Mouse (Mus musculus): Measurements from ENCODE around the gene Sncb. TPM values are rescaled to one million over a fixed set of nuclear protein-coding genes. Genes with fewer than 3 reads are reported as not detected.

Gene Sncb
- total and polyA plus RNA-seq, 2 experiments from 2014 or later: not detected

- H3K4me1 ChIP-seq (ENCODE audit: control insufficient read depth, insufficient read depth): no peaks in the 10 kb centered on the region; the same call in 1 of the 2 replicates
- no peak overlapping the region for H3K4me3 ChIP-seq (ENCODE audit: low read depth, low read length)
- no peaks in the 10 kb centered on the region for H3K36me3 ChIP-seq (replicated peaks; ENCODE audit: control insufficient read depth, insufficient read depth, low read length)
- no peak overlapping the region for H3K27ac ChIP-seq (ENCODE audit: low read depth)
- no peak overlapping the region for H3K4me2 ChIP-seq (ENCODE audit: low read depth, low read length)
- no peak overlapping the region for H3K9ac ChIP-seq (replicated peaks; ENCODE audit: low read depth, low read length)
- DNase-seq (ENCODE audit: low spot score) (no peak), ATAC-seq (ENCODE audit: insufficient read depth, low read depth) (no peak)
- H3K9me3 ChIP-seq (replicated peaks; ENCODE audit: control insufficient read depth, low read length): no peaks in the 10 kb centered on the region
- H3K27me3 ChIP-seq (ENCODE audit: control insufficient read depth, insufficient read depth, low read length): peaks cover 71% of the 10 kb centered on the region
- TF ChIP-seq EP300 (IDR thresholded peaks at IDR 0.05; ENCODE audit: low read depth) (no peak), CTCF (IDR thresholded peaks at IDR 0.05; ENCODE audit: low read depth) (no peak)
- WGBS: 45% methylated on average over 8 of the region's 8 CpGs
These were observed 6.1 kb downstream of the Sncb start for GRCm38 (mm10) chr13:54760164-54760795.

- H3K27me3 ChIP-seq (ENCODE audit: control insufficient read depth, insufficient read depth, low read length): peaks cover 66% of the 10 kb centered on the region
- 8% methylated on average over 7 of the region's 7 CpGs for WGBS
These were observed 6.9 kb downstream of the Sncb start for GRCm38 (mm10) chr13:54759496-54759895.

GRCm38 (mm10) chr13:54758756-54759470 is 7.5 kb downstream of the Sncb start:
- H3K36me3 ChIP-seq (replicated peaks; ENCODE audit: control insufficient read depth, insufficient read depth, low read length): no peaks in the 10 kb centered on the region
- no peak overlapping the region for H3K27ac ChIP-seq (ENCODE audit: low read depth)
- H3K4me3 ChIP-seq (ENCODE audit: low read depth, low read length): no peak overlapping the region
- H3K4me2 ChIP-seq (ENCODE audit: low read depth, low read length): no peak overlapping the region; the same call in 1 of the 2 replicates
- H3K9me3 ChIP-seq (replicated peaks; ENCODE audit: control insufficient read depth, low read length): no peaks in the 10 kb centered on the region
- H3K27me3 ChIP-seq (ENCODE audit: control insufficient read depth, insufficient read depth, low read length): peaks cover 61% of the 10 kb centered on the region
- no peak for TF ChIP-seq CTCF (IDR thresholded peaks at IDR 0.05; ENCODE audit: low read depth)
- DNase-seq (ENCODE audit: low spot score): no peak
- H3K9ac ChIP-seq (replicated peaks; ENCODE audit: low read depth, low read length): no peak overlapping the region
- peak; percentile 8; the same call in 1 of the 2 replicates for ATAC-seq (ENCODE audit: insufficient read depth, low read depth)
- H3K4me1 ChIP-seq (ENCODE audit: control insufficient read depth, insufficient read depth): no peaks in the 10 kb centered on the region; the same call in 1 of the 2 replicates
- 3% methylated on average over 29 of the region's 29 CpGs for WGBS

More at GRCm38 (mm10) chr13:54759496-54759895, 6.9 kb downstream of the Sncb start:
- Histone ChIP-seq H3K9me3 (replicated peaks; ENCODE audit: control insufficient read depth, low read length) (no peaks in the 10 kb centered on the region), H3K4me3 (ENCODE audit: low read depth, low read length) (no peak overlapping the region), H3K27ac (ENCODE audit: low read depth) (no peak overlapping the region), H3K4me1 (ENCODE audit: control insufficient read depth, insufficient read depth) (no peaks in the 10 kb centered on the region; the same call in 1 of the 2 replicates), H3K4me2 (ENCODE audit: low read depth, low read length) (no peak overlapping the region), H3K36me3 (replicated peaks; ENCODE audit: control insufficient read depth, insufficient read depth, low read length) (no peaks in the 10 kb centered on the region), H3K9ac (replicated peaks; ENCODE audit: low read depth, low read length) (no peak overlapping the region)
- no peak for TF ChIP-seq CTCF (IDR thresholded peaks at IDR 0.05; ENCODE audit: low read depth)
- TF ChIP-seq EP300 (IDR thresholded peaks at IDR 0.05; ENCODE audit: low read depth): no peak
- ATAC-seq (ENCODE audit: insufficient read depth, low read depth) (no peak), DNase-seq (ENCODE audit: low spot score) (no peak)

DNA sequence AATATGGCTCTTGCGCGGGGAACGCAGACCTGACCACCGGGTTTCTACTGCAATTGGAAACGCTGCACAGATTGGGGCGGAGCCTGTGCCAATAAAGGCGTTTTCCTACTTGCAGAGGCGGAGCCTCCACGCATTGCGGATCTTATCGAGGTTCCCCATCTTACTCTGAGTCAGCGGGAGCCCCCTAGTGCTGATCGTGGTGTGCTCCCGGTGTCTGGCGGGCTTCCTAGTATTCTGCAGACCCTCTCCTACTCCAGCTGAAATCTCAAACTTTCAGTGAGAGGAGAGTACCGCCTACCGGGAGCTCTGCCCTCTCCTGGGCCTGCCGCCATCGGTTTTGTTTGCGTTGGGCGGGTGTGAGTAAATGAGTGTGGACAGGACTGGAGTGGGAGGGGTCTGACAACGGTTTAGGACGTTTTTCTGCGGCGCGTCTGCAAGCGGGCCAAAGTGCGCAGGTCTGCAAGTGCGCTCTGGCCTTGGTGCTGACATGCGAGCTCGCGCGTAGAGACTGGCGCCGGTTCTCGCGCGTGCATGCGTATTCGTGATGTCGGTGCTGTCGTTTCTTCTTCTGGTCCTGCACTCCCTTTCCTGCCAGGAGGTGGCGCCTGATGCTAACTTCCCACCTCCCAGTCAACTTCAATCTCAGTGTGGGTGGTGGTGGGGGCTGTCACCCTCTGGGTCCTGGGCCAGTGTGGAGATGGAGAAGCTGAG is 8.2 kb downstream of the Sncb start:
- DNase-seq (ENCODE audit: low spot score): peak; percentile 86
- Histone ChIP-seq H3K9ac (replicated peaks; ENCODE audit: low read depth, low read length) (no peak overlapping the region), H3K27ac (ENCODE audit: low read depth) (no peak overlapping the region), H3K4me2 (ENCODE audit: low read depth, low read length) (peak overlapping the region; percentile 38), H3K27me3 (ENCODE audit: control insufficient read depth, insufficient read depth, low read length) (peaks cover 54% of the 10 kb centered on the region), H3K4me1 (ENCODE audit: control insufficient read depth, insufficient read depth) (no peaks in the 10 kb centered on the region; the same call in 1 of the 2 replicates), H3K4me3 (ENCODE audit: low read depth, low read length) (peak overlapping the region; percentile 28), H3K36me3 (replicated peaks; ENCODE audit: control insufficient read depth, insufficient read depth, low read length) (no peaks in the 10 kb centered on the region), H3K9me3 (replicated peaks; ENCODE audit: control insufficient read depth, low read length) (no peaks in the 10 kb centered on the region)
- ATAC-seq (ENCODE audit: insufficient read depth, low read depth): peak; percentile 81
- WGBS: under 1% methylated on average over 43 of the region's 43 CpGs
- TF ChIP-seq EP300 (IDR thresholded peaks at IDR 0.05; ENCODE audit: low read depth) (no peak), CTCF (IDR thresholded peaks at IDR 0.05; ENCODE audit: low read depth) (peak; percentile 75)

- H3K4me2 ChIP-seq (ENCODE audit: low read depth, low read length): no peak overlapping the region
- no peaks in the 10 kb centered on the region for H3K9me3 ChIP-seq (replicated peaks; ENCODE audit: control insufficient read depth, low read length)
- no peaks in the 10 kb centered on the region for H3K36me3 ChIP-seq (replicated peaks; ENCODE audit: control insufficient read depth, insufficient read depth, low read length)
- H3K4me3 ChIP-seq (ENCODE audit: low read depth, low read length): no peak overlapping the region
- WGBS: 36% methylated on average over 10 of the region's 10 CpGs
- H3K27me3 ChIP-seq (ENCODE audit: control insufficient read depth, insufficient read depth, low read length): peaks cover 53% of the 10 kb centered on the region
- no peaks in the 10 kb centered on the region; the same call in 1 of the 2 replicates for H3K4me1 ChIP-seq (ENCODE audit: control insufficient read depth, insufficient read depth)
- no peak for TF ChIP-seq CTCF (IDR thresholded peaks at IDR 0.05; ENCODE audit: low read depth)
- TF ChIP-seq EP300 (IDR thresholded peaks at IDR 0.05; ENCODE audit: low read depth): no peak
- no peak overlapping the region for H3K27ac ChIP-seq (ENCODE audit: low read depth)
- H3K9ac ChIP-seq (replicated peaks; ENCODE audit: low read depth, low read length): no peak overlapping the region
- DNase-seq (ENCODE audit: low spot score) (no peak), ATAC-seq (ENCODE audit: insufficient read depth, low read depth) (no peak)
These were observed 9.1 kb downstream of the Sncb start for GRCm38 (mm10) chr13:54757093-54757830.
